Mouse (Mus musculus) gastrocnemius, postnatal 10 days (tissue): ENCODE measurements around the gene Nfs1. TPM values are rescaled to one million over a fixed set of nuclear protein-coding genes. Genes with fewer than 3 reads are reported as not detected.

ENCODE experiments used
- total RNA-seq, 2 experiments: library from RNA; stranded (reverse); gene quantifications; 2 replicates each; pipeline ENCODE4 v1.2.3; 2021

Gene Nfs1
- total RNA-seq, 2 experiments from 2014 or later = 48.4 to 55.1 TPM

Other genes starting within 250 kb of the Nfs1 start
- gene Uqcc1, start 213.9 kb downstream of the Nfs1 start, total RNA-seq = 100 to 1,000 TPM in 1 of 2 experiments, 10 to 100 TPM in 1; 92.3 to 108 TPM
- not detected for gene Gm15557, start 203.5 kb downstream of the Nfs1 start, total RNA-seq
- under 1 TPM in 1 of 2 experiments, not detected in 1; 0.14 TPM for gene Gdf5, start 198.8 kb downstream of the Nfs1 start, total RNA-seq
- 10 to 100 TPM in 1 of 2 experiments, 1 to 10 TPM in 1; 7.8 to 11.7 TPM for gene Cep250, start 187.7 kb downstream of the Nfs1 start, total RNA-seq
- under 1 TPM; 0.49 to 0.63 TPM for gene 6430550D23Rik, start 136.2 kb downstream of the Nfs1 start, total RNA-seq
- gene Ergic3, start 136.1 kb downstream of the Nfs1 start, total RNA-seq = 10 to 100 TPM; 78.1 to 84.4 TPM
- not detected for gene Fer1l4, start 91.2 kb downstream of the Nfs1 start, total RNA-seq
- gene Spag4, start 79.0 kb downstream of the Nfs1 start, total RNA-seq = under 1 TPM; 0.85 to 0.86 TPM
- 10 to 100 TPM; 14.5 to 15.1 TPM for gene Cpne1, start 32.2 kb downstream of the Nfs1 start, total RNA-seq
- gene Rbm12, start 32.2 kb downstream of the Nfs1 start, total RNA-seq = 10 to 100 TPM; 13.9 to 17.9 TPM
- gene Gm28036, start 17.1 kb downstream of the Nfs1 start, total RNA-seq = 10 to 100 TPM; 12.8 to 13.4 TPM
- 100 to 1,000 TPM; 207 to 226 TPM for gene Romo1, start 147 bp downstream of the Nfs1 start, total RNA-seq
- 100 to 1,000 TPM; 139 to 199 TPM for gene Rbm39, start 36.1 kb upstream of the Nfs1 start, total RNA-seq
- gene Phf20, start 52.3 kb upstream of the Nfs1 start, total RNA-seq = 10 to 100 TPM; 25.1 to 27.3 TPM
- 1 to 10 TPM; 1.5 to 1.7 TPM for gene Cnbd2, start 168.1 kb upstream of the Nfs1 start, total RNA-seq
- gene Scand1, start 168.5 kb upstream of the Nfs1 start, total RNA-seq = 10 to 100 TPM; 65.9 to 66.4 TPM